In the genomic region with DNA sequence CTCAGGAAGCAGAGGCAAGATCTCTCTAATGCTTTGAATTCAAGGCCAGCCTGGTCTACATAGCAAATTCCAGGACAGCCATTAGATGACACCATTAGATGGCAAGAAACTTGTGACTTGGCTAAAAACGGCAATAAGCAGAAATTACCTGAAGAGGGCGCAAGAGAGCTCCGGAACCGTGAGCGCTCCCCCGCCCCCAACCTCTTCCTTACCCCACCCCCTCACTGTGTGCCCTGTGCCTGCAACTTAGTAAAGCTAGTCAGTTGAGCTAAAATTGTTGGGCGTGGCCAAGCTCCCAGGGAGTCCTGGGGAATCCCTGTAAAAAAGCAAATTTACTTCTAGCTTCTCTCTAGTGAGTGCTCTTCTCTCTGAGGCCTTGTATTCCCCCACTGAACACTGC, we compare ENCODE assay signal across 7 mouse cellular contexts. TPM values are rescaled to one million over a fixed set of nuclear protein-coding genes. Genes with fewer than 3 reads are reported as not detected.
A peak's percentile ranks its signal among the peaks of the same experiment; 100 is the strongest.
DNase-seq lines count a peak whose midpoint lies in the region; ATAC-seq lines count a peak whose summit lies in the region.

No protein-coding gene starts in this region.

- ATAC-seq in heart, embryonic 15.5 days (replicated peaks; ENCODE audit: insufficient number of reproducible peaks, insufficient read depth, low FRiP score, low read depth): 0 out of 2 replicates have a peak, but pooled peaks have one; percentile 72

- no peak overlapping the region for H3K27ac ChIP-seq in heart, embryonic 15.5 days

- no peak overlapping the region for H3K4me3 ChIP-seq in heart, embryonic 15.5 days

- 13% methylated on average over 7 of the region's 7 CpGs for WGBS in heart, embryonic 15.5 days

- H3K27me3 ChIP-seq in heart, embryonic 15.5 days: peaks cover 4% of the 10 kb centered on the region; the same call in 1 of the 2 replicates

- H3K4me1 ChIP-seq in heart, embryonic 15.5 days (replicated peaks): peaks cover 8% of the 10 kb centered on the region; the same call in 1 of the 2 replicates

- no peaks in the 10 kb centered on the region for H3K9me3 ChIP-seq in heart, embryonic 15.5 days (replicated peaks)

- H3K4me2 ChIP-seq in heart, embryonic 15.5 days: no peak overlapping the region

- no peak overlapping the region for H3K9ac ChIP-seq in heart, embryonic 15.5 days

- no peaks in the 10 kb centered on the region for H3K36me3 ChIP-seq in heart, embryonic 15.5 days

- DNase-seq in CD8-positive naive resting alpha-beta T cell, adult 2 months (ENCODE audit: low read depth in 2 of 2, low spot score in 2 of 2): peak; percentile 55 to 70
- DNase-seq in MN1 (ENCODE audit: low spot score): peak; percentile 63
- peak; percentile 63 to 72 for DNase-seq in cerebellum, postnatal 10 days
- peak; percentile 67 to 77 for DNase-seq in kidney, postnatal 4 days
- peak; percentile 82 for DNase-seq in lung, postnatal 14 days
- DNase-seq in spleen, adult 18-20 months: peak; percentile 62 to 66

RNA-seq across cellular contexts. Expression of a gene that starts 47.5 kb away (rescaled TPM):
- polyA plus RNA-seq in heart, embryonic 15.5 days (2015; fragmentation: Nextera tagmentation; extraction: Ambion mirVana): 44.7 and 49.1 TPM in 2 replicates
